In genomic region chr10:110563057-110563456, GRCm38 (mm10) we compare ENCODE assay signal across 26 mouse cellular contexts.
"Had no signal": no experiment of that assay in that cellular context is flagged by ENCODE, and none has a peak within 500 bp of the region (broad histone marks: within the 10 kb centered on the region; RNA-seq: fewer than 3 reads in every experiment).

No protein-coding gene starts in this region.

- H3K36me3 ChIP-seq: heart, embryonic 13.5 days; heart, embryonic 15.5 days; hindbrain, embryonic 13.5 days; hindbrain, embryonic 15.5 days; kidney, embryonic 15.5 days; limb, embryonic 10.5 days; limb, embryonic 12.5 days; liver, embryonic 13.5 days had no signal

- H3K4me3 ChIP-seq: heart, adult 2 months; heart, embryonic 13.5 days; heart, embryonic 15.5 days; hindbrain, embryonic 13.5 days; hindbrain, embryonic 15.5 days; kidney, embryonic 15.5 days; layer of hippocampus, adult 2 months; limb, embryonic 10.5 days; limb, embryonic 12.5 days; liver, embryonic 13.5 days had no signal

- DNase-seq: gastrocnemius, postnatal 14 days; gastrocnemius, postnatal 36 days; heart, adult 11 months; heart, adult 2 months; heart, postnatal 14 days; heart, postnatal 36 days; kidney, adult 11 months; kidney, adult 2 months; kidney, adult 9 months; kidney, postnatal 25 days; kidney, postnatal 4 days; liver; liver, embryonic 13.5 days had no signal

- H3K27ac ChIP-seq: heart, adult 2 months; heart, embryonic 13.5 days; heart, embryonic 15.5 days; hindbrain, embryonic 13.5 days; hindbrain, embryonic 15.5 days; hindbrain, postnatal 0 days; kidney, embryonic 15.5 days; kidney, postnatal 0 days; layer of hippocampus, adult 2 months; limb, embryonic 10.5 days; limb, embryonic 12.5 days; liver, embryonic 13.5 days had no signal

- H3K27me3 ChIP-seq: heart, embryonic 13.5 days; heart, embryonic 15.5 days; hindbrain, embryonic 13.5 days; hindbrain, embryonic 15.5 days; kidney, embryonic 15.5 days; limb, embryonic 12.5 days; liver, embryonic 13.5 days had no signal

- H3K4me2 ChIP-seq: heart, embryonic 11.5 days; heart, embryonic 13.5 days; heart, embryonic 15.5 days; hindbrain, embryonic 13.5 days; hindbrain, embryonic 15.5 days; kidney, embryonic 15.5 days; limb, embryonic 12.5 days; liver, embryonic 11.5 days; liver, embryonic 13.5 days had no signal

- H3K4me1 ChIP-seq: heart, embryonic 13.5 days; heart, embryonic 15.5 days; hindbrain, embryonic 13.5 days; hindbrain, embryonic 15.5 days; kidney, embryonic 15.5 days; limb, embryonic 10.5 days; limb, embryonic 12.5 days; liver, embryonic 13.5 days had no signal

- ATAC-seq: hindbrain, postnatal 0 days; intestine, embryonic 16.5 days had no signal

- H3K9ac ChIP-seq: heart, embryonic 13.5 days; heart, embryonic 15.5 days; hindbrain, embryonic 13.5 days; hindbrain, embryonic 15.5 days; kidney, embryonic 15.5 days; limb, embryonic 12.5 days; liver, embryonic 13.5 days had no signal

- H3K9me3 ChIP-seq: heart, embryonic 13.5 days; heart, embryonic 15.5 days; hindbrain, embryonic 13.5 days; hindbrain, embryonic 15.5 days; kidney, embryonic 15.5 days; limb, embryonic 10.5 days; limb, embryonic 12.5 days; liver, embryonic 13.5 days had no signal
